Mouse (Mus musculus): Measurements from ENCODE around the gene Ttc7b. TPM values are rescaled to one million over a fixed set of nuclear protein-coding genes. Genes with fewer than 3 reads are reported as not detected.
A peak's percentile ranks its signal among the peaks of the same experiment; 100 is the strongest.

Gene Ttc7b
- polyA plus RNA-seq, 1 experiment from 2014 or later = 4.3 TPM

DNA sequence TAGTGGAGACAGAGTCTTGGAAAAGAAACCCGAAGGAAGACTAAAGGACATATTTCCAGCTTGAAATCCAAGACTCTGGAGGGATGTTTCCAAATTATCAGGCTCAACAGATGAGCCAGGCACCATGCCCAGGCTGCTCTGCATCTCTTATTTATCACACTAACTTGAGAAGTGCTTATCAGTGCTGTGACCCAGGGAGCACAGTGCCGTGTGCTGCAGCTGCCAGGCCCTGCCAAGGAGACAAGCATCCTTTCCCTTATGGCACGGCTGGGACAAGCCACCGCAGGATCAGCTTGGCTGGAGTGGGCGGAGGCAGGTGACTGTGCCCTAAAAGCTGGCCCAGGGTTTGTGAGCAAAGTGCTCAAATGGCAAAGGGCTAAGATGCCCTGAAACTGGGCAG lies 184.4 kb downstream of the Ttc7b start:
- Histone ChIP-seq H3K4me2 (no peak overlapping the region), H3K27ac (no peak overlapping the region), H3K4me3 (replicated peaks) (no peak overlapping the region), H3K9me3 (replicated peaks) (no peaks in the 10 kb centered on the region), H3K36me3 (0 out of 2 replicates have a peak, but pooled peaks cover 13% of the 10 kb centered on the region), H3K4me1 (no peaks in the 10 kb centered on the region), H3K27me3 (no peaks in the 10 kb centered on the region), H3K9ac (no peak overlapping the region)
- WGBS = 76% methylated on average over 5 of the region's 5 CpGs
- no peak for ATAC-seq (replicated peaks; ENCODE audit: low FRiP score)

DNA sequence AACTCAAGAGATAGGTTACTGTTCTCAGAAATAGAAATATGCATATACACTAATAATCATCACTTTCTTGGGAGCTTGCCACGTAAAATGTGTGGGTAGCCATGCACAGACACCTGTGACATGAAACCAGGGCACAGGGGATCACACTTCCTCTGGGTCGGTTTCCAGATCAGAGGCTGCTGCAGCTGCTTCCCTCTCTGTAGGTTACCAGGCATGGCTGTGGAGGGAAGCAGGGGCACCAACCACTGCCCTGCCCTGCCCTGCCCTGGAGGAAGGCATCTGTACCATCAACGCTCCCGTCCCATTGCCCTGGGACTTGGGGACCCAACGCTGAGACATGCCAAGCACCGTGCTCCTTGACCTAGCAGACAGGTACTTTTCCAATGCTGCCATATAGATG lies 188.8 kb downstream of the Ttc7b start:
- peaks cover 30% of the 10 kb centered on the region for H3K36me3 ChIP-seq
- H3K27me3 ChIP-seq = no peaks in the 10 kb centered on the region
- no peaks in the 10 kb centered on the region for H3K9me3 ChIP-seq (replicated peaks)
- no peak overlapping the region for H3K4me3 ChIP-seq (replicated peaks)
- no peak overlapping the region for H3K4me2 ChIP-seq
- WGBS = 94% methylated on average over 6 of the region's 6 CpGs
- no peaks in the 10 kb centered on the region for H3K4me1 ChIP-seq
- ATAC-seq (replicated peaks; ENCODE audit: low FRiP score) = no peak
- H3K9ac ChIP-seq = no peak overlapping the region
- no peak overlapping the region for H3K27ac ChIP-seq

DNA sequence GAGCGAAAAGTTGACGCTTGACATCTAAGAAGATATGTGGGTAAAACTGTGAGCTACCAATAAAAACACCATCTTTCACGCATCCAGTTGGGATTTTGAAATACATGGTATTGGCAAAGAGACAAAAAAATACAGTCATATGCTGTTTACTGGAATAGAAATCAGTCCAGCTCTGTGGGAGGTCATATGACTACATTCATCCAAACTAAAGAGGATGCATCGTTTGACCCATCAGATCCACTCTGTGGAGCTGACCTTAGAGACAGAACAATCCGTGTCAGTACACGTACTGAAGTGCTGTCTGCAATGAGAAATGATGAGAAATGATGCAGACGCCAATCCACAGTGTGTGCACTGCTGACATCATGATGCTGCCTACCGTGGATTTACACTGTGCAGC lies 190.4 kb downstream of the Ttc7b start:
- Histone ChIP-seq H3K4me1 (no peaks in the 10 kb centered on the region), H3K4me2 (no peak overlapping the region), H3K9ac (no peak overlapping the region), H3K27me3 (no peaks in the 10 kb centered on the region), H3K36me3 (peaks cover 31% of the 10 kb centered on the region), H3K9me3 (replicated peaks) (no peaks in the 10 kb centered on the region), H3K4me3 (replicated peaks) (no peak overlapping the region), H3K27ac (no peak overlapping the region)
- ATAC-seq (replicated peaks; ENCODE audit: low FRiP score) = no peak
- WGBS = 89% methylated on average over 8 of the region's 8 CpGs

DNA sequence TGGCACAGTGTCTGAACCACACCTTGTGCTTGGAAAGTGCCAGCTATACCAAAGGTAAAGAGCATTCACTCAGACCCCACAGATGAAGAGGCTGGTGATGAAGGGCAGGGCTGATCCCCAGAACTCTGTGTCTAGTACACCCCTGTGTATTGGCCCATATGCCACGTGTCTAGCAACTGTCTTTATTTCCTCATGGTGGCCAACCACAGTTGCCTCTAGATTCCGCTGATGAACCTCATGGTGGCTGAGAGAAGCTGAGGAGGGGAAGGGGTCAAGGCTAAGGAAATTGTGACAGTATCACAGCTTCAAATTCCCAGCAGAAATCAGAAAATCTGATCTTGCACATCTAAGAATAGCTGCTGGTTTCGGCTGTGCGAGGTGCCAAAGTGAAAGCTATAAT lies 191.6 kb downstream of the Ttc7b start:
- Histone ChIP-seq H3K4me2 (no peak overlapping the region), H3K9me3 (replicated peaks) (no peaks in the 10 kb centered on the region), H3K36me3 (peaks cover 40% of the 10 kb centered on the region), H3K27ac (no peak overlapping the region), H3K4me3 (replicated peaks) (no peak overlapping the region), H3K4me1 (no peaks in the 10 kb centered on the region), H3K9ac (no peak overlapping the region), H3K27me3 (no peaks in the 10 kb centered on the region)
- no peak for ATAC-seq (replicated peaks; ENCODE audit: low FRiP score)
- 92% methylated on average over 4 of the region's 4 CpGs for WGBS

DNA sequence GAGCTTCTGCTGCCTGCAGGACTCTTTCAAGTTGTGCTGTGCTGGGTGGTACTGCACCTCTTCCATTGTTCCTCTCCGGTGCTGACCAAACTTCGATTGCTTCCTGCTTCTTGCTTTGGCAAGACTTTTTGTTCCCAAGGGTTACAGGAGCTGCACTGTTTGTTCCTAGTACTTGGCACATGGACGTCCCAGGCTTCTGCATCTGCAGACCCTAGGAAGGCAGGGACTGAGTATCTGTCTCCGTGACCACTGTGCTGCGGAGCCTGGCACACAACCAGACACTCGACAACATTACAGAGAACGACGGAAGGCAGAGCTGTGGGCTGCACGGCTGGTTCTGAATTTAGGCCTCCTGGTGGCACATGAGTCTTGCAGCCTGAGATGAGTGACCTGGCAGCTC lies 192.1 kb downstream of the Ttc7b start:
- H3K9me3 ChIP-seq (replicated peaks) = no peaks in the 10 kb centered on the region
- H3K27me3 ChIP-seq = no peaks in the 10 kb centered on the region
- ATAC-seq (replicated peaks; ENCODE audit: low FRiP score) = no peak
- H3K36me3 ChIP-seq = peaks cover 40% of the 10 kb centered on the region
- H3K9ac ChIP-seq = no peak overlapping the region
- 89% methylated on average over 9 of the region's 9 CpGs for WGBS
- no peak overlapping the region for H3K4me2 ChIP-seq
- no peak overlapping the region for H3K27ac ChIP-seq
- no peak overlapping the region for H3K4me3 ChIP-seq (replicated peaks)
- no peaks in the 10 kb centered on the region for H3K4me1 ChIP-seq

DNA sequence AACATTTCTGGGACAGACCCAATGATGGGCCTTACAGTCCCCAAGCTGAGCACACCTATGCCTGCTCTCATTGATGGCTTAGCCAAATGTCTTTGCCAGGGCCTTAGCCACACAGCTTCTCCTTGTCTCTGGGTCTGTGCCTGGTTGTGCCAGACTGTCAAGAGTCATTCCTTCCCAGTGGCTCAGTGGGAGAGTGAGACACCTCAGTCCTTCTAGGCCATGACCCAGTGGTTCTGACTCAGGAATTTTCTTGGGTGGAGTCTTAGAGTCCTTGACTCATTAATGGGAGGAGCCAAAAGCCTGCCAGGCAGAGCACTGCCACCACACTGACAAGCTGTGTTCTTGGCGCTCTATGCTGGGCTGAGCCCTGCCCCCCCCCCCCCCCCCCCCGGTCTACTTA lies 193.9 kb downstream of the Ttc7b start:
- peak; percentile 58; the same call in 1 of the 2 replicates for ATAC-seq (replicated peaks; ENCODE audit: low FRiP score)
- H3K27ac ChIP-seq = no peak overlapping the region
- WGBS = 81% methylated on average over 2 of the region's 2 CpGs
- peaks cover 35% of the 10 kb centered on the region for H3K36me3 ChIP-seq
- no peak overlapping the region for H3K4me2 ChIP-seq
- H3K9me3 ChIP-seq (replicated peaks) = no peaks in the 10 kb centered on the region
- no peak overlapping the region for H3K9ac ChIP-seq
- no peak overlapping the region for H3K4me3 ChIP-seq (replicated peaks)
- H3K4me1 ChIP-seq = no peaks in the 10 kb centered on the region
- H3K27me3 ChIP-seq = no peaks in the 10 kb centered on the region

DNA sequence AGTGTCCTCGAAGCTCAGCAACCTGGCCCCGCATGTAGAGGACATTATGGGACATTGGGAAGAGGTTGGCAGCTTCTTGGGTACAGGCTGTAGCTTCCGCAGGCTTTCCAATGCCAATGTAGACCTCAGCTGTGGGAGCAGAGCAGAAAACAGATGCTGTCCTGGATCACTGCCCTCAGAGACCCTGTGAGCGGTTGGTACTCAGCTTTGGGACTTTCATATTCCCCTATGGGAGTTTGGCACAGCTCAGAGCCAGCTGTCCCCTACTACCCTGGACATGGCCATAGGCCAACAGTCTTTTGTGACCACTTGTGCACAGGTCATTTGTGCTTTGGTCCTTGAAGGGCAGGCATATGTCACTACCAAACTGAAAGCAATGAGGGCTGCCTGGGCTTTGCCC lies 195.0 kb downstream of the Ttc7b start:
- no peaks in the 10 kb centered on the region for H3K4me1 ChIP-seq
- peaks cover 29% of the 10 kb centered on the region for H3K36me3 ChIP-seq
- no peaks in the 10 kb centered on the region for H3K27me3 ChIP-seq
- ATAC-seq (replicated peaks; ENCODE audit: low FRiP score) = no peak
- WGBS = 97% methylated on average over 4 of the region's 4 CpGs
- no peak overlapping the region for H3K4me3 ChIP-seq (replicated peaks)
- no peaks in the 10 kb centered on the region for H3K9me3 ChIP-seq (replicated peaks)
- H3K9ac ChIP-seq = no peak overlapping the region
- no peak overlapping the region for H3K27ac ChIP-seq
- no peak overlapping the region for H3K4me2 ChIP-seq

DNA sequence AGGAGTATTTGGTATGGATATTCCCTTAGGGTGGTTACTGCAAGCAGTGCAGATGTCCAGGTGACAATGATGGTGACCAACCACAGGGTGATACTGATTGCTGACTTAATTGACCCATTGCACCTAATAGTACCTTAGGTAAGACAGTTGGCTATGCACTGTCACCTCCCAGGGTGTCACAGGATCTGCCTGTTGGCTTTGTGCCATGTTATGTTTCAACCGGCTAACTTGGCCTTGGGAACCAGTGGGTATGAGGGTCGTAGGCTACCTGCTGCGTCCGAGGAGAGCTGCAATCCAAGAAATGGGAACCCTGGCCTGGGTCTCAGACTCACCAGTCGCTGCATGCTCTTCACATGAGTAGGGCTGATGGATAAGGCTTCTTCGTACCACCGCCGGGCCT lies 195.4 kb downstream of the Ttc7b start:
- WGBS = 87% methylated on average over 8 of the region's 8 CpGs
- Histone ChIP-seq H3K9ac (no peak overlapping the region), H3K4me3 (replicated peaks) (no peak overlapping the region), H3K4me1 (no peaks in the 10 kb centered on the region), H3K27ac (no peak overlapping the region), H3K4me2 (no peak overlapping the region), H3K9me3 (replicated peaks) (no peaks in the 10 kb centered on the region), H3K27me3 (no peaks in the 10 kb centered on the region), H3K36me3 (peaks cover 25% of the 10 kb centered on the region)
- no peak for ATAC-seq (replicated peaks; ENCODE audit: low FRiP score)

DNA sequence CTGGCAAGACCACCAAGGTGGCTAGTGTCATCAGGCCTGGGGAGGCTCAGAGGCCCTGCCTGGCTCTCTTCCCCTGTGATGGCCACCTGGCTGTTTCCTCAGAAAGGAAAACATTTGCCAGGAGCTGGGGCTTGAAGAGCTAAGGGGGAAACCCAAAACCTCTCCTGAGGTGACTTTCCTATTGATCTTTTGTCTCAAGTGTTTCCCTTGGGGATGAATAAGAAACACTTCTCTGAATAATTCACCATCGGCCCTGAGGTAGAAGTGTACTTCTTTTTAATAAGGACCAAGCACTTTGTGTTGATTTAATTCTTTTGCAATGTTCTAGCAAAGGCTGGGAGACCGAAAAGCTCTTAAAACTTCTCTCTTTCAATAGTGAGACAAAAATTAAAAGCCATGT lies 197.0 kb downstream of the Ttc7b start:
- 71% methylated on average over 2 of the region's 2 CpGs for WGBS
- no peak for ATAC-seq (replicated peaks; ENCODE audit: low FRiP score)
- H3K4me2 ChIP-seq = no peak overlapping the region

DNA sequence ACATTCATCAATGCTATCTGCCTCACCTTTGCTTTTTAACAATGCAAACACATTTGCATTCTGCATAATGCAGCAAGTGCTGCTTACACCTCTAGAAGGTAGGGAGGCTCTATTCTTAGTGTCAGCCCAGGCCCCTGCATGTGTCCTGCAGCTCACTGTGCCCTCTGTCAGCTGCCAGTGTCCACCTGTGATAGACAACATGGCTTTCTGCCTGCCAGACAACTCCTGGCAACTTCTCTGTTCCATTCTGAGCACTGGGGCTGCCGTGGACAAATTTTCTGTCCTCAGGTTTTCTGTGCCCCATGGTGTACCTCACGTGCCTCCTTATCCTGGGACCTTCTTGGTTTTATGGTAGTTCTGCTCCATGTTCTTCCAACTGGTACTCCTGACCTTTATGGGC lies 198.4 kb downstream of the Ttc7b start:
- no peak for ATAC-seq (replicated peaks; ENCODE audit: low FRiP score)
- no peak overlapping the region for H3K27ac ChIP-seq
- no peak overlapping the region for H3K4me3 ChIP-seq (replicated peaks)
- H3K36me3 ChIP-seq = peaks cover 15% of the 10 kb centered on the region
- H3K4me1 ChIP-seq = no peaks in the 10 kb centered on the region
- H3K4me2 ChIP-seq = no peak overlapping the region
- H3K9ac ChIP-seq = no peak overlapping the region
- no peaks in the 10 kb centered on the region for H3K27me3 ChIP-seq
- no peaks in the 10 kb centered on the region for H3K9me3 ChIP-seq (replicated peaks)
- 91% methylated on average over 2 of the region's 2 CpGs for WGBS

More for the DNA sequence above, 197.0 kb downstream of the Ttc7b start:
- no peak overlapping the region for H3K4me3 ChIP-seq (replicated peaks)
- H3K4me1 ChIP-seq = no peaks in the 10 kb centered on the region
- H3K9ac ChIP-seq = no peak overlapping the region
- no peaks in the 10 kb centered on the region for H3K9me3 ChIP-seq (replicated peaks)
- H3K36me3 ChIP-seq = peaks cover 19% of the 10 kb centered on the region
- H3K27me3 ChIP-seq = no peaks in the 10 kb centered on the region
- H3K27ac ChIP-seq = no peak overlapping the region

DNA sequence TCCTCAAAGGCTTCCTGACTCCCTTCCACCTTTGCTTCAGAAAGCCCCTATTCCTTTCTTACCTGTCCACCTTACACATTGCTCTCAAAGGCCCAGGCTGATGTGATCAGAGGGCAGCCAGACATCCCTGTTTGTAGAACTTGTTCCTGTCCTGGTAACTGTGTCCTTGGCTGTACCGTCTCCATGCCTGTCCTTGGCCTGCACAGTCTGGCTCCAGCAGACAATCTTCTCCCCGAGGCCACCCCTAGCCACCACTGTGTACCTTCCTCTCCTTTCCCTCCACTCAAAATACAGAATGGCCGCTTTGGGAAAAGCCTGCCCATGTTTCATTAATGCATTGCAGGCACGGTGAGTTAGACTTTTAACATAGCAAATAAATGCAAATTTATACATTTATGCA lies 199.1 kb downstream of the Ttc7b start:
- ATAC-seq (replicated peaks; ENCODE audit: low FRiP score) = no peak

DNA sequence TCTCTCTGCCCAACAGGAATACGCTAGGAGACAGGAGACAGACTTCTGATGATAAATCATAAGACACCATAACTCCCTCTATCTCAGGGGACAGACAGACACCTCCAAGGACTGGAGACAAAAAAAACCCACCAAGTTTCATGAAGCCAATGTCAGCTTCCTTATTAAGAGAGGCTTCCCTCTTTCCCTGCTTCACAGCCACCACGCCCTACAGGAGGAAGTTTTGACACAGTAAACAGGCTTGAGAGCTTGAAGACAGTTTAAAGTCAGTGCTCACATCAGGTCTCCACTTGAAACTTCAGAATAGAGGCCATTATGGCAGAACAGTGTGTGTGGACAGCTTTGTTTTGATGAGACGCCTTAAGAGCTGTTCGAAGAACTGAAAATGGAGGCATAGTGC lies 200.9 kb downstream of the Ttc7b start:
- Histone ChIP-seq H3K4me2 (no peak overlapping the region), H3K27me3 (no peaks in the 10 kb centered on the region), H3K9ac (no peak overlapping the region), H3K4me1 (no peaks in the 10 kb centered on the region), H3K27ac (no peak overlapping the region), H3K4me3 (replicated peaks) (no peak overlapping the region), H3K9me3 (replicated peaks) (no peaks in the 10 kb centered on the region), H3K36me3 (peaks cover 14% of the 10 kb centered on the region)
- 89% methylated on average over 4 of the region's 4 CpGs for WGBS
- no peak for ATAC-seq (replicated peaks; ENCODE audit: low FRiP score)

More for the DNA sequence above, 199.1 kb downstream of the Ttc7b start:
- Histone ChIP-seq H3K27me3 (no peaks in the 10 kb centered on the region), H3K9ac (no peak overlapping the region), H3K4me1 (no peaks in the 10 kb centered on the region), H3K36me3 (peaks cover 18% of the 10 kb centered on the region), H3K4me3 (replicated peaks) (no peak overlapping the region), H3K9me3 (replicated peaks) (no peaks in the 10 kb centered on the region), H3K4me2 (no peak overlapping the region), H3K27ac (no peak overlapping the region)
- 84% methylated on average over 4 of the region's 4 CpGs for WGBS

DNA sequence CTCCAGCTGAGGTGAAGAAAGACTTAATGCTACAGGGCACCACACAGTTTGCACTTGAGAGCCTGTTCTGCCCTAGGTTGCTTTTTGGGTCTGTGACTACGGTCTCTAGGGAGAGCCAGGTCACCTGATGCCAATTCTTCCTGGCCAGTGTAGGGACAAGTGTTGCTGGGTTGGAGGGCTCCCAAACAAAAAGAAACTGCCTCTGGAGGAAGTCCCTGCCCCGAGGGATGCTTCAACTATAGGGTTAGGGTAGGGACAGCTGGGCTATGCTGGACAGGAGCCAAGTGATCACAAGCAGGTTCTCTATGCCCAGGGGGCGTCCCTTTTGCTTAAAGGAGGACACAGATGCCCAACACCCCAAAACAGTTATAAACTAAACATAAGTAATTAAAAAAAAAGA lies 202.7 kb downstream of the Ttc7b start:
- H3K4me3 ChIP-seq (replicated peaks) = no peak overlapping the region
- H3K9ac ChIP-seq = no peak overlapping the region
- H3K9me3 ChIP-seq (replicated peaks) = no peaks in the 10 kb centered on the region
- H3K36me3 ChIP-seq = peaks cover 9% of the 10 kb centered on the region; the same call in 1 of the 2 replicates
- no peaks in the 10 kb centered on the region for H3K4me1 ChIP-seq
- no peak overlapping the region for H3K27ac ChIP-seq
- H3K4me2 ChIP-seq = no peak overlapping the region
- no peak for ATAC-seq (replicated peaks; ENCODE audit: low FRiP score)
- no peaks in the 10 kb centered on the region for H3K27me3 ChIP-seq
- WGBS = 72% methylated on average over 3 of the region's 3 CpGs
